Mouse (Mus musculus) brain, embryonic 14.5 days (tissue): ENCODE measurements at regions not wholly inside any gene's neighbourhood (a gene's known extent, or its start where the extent isn't known, plus 50 kb on each side); places are given as distances from the start of the nearest gene placed in this dataset.
A peak's percentile ranks its signal among the peaks of the same experiment; 100 is the strongest.

Experiments used
- DNase-seq: peaks from one replicate; pipeline ENCODE4 v3.0.0-alpha.2; 2011; ENCODE audit warnings: low read depth
- CTCF ChIP-seq: fragments of 200-500 bp; IDR thresholded peaks from 2 replicates; pipeline ENCODE4 v1.5.1; 2012; ENCODE audit warnings: inconsistent platforms, mild to moderate bottlenecking, moderate library complexity, borderline replicate concordance; ENCODE audit not compliant: insufficient read depth, insufficient read length; ENCODE audit errors: extremely low read depth
- POLR2A ChIP-seq: fragments of 200-500 bp; IDR thresholded peaks from 2 replicates; pipeline ENCODE4 v1.6.1; 2012; ENCODE audit warnings: mild to moderate bottlenecking, inconsistent platforms, borderline replicate concordance; ENCODE audit not compliant: poor library complexity, insufficient read depth, insufficient read length, severe bottlenecking; ENCODE audit errors: extremely low read depth

- TF ChIP-seq CTCF: no peak
- TF ChIP-seq POLR2A: no peak
- no peak for DNase-seq
Measured at GRCm38 (mm10) chr14:76775387-76775924, 218.8 kb upstream of the Serp2 start.

GRCm38 (mm10) chr14:76772781-76773438 is 216.2 kb upstream of the Serp2 start:
- no peak for TF ChIP-seq POLR2A
- TF ChIP-seq CTCF: peak; percentile 18; the same call in 1 of the 2 replicates
- peak; percentile 76 for DNase-seq

DNA sequence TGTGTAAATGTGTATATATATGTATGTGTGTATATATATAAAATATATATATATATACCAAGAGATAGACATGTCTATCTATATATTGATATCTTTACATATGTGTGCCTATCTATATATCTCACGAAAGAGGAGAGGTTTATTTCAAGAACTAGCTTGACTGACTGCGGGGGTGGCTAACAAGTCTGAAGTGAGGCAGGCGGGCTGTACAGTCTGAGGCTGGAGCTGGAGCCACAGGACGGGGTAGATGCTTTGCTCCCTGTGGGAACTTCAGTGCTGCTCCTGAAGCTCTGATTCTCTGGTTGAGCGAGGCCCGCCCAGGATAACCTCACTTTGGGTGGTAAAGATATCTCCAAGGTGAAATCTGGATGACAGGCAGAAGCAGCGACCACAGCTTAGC is 213.4 kb upstream of the Serp2 start:
- no peak for DNase-seq
- no peak for TF ChIP-seq CTCF

DNA sequence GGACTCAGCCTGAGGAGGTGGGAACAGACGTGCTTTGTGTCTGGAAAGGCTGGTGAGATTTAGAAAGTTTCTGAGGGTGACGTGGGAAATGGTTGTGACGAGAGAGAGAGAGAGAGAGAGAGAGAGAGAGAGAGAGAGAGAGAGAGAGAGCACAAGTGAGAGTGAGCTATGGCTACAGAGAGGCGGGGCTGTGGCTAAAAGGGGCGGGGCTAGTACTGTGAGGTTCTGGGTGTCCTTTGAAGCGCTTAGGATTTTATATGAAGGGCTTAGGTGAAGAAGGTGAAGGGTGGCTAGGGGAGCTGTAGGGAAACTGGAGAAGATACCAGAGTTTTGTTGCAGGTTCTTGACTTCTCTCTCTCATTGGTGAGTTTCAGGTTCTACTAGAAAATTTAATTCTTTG is 210.6 kb upstream of the Serp2 start:
- TF ChIP-seq POLR2A (no peak), CTCF (no peak)
- DNase-seq: no peak

- peak; percentile 73 for DNase-seq
- TF ChIP-seq POLR2A: no peak
- TF ChIP-seq CTCF: no peak
Measured at GRCm38 (mm10) chr14:76766186-76766713, 209.6 kb upstream of the Serp2 start.

DNA sequence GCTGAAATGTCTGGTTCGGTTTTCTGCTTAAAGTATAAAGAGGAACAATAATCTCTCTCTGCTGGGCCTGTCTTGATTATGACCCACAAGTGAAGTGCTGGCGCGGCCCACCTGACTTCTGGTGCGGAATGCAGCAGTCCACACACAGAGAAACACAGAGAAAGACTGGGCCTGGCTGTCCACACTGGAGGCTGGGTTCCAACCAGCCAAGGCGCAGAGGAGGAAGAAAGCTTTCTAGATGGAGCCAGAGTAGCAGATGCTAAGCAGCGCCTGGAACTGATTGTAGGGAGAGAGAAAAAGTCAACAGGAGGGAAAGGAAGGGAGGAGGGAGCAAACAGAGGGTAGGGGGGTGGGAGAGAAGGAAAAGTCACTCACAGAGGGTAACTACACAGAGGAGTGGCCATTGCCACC is 208.4 kb upstream of the Serp2 start:
- DNase-seq: peak; percentile 63
- TF ChIP-seq POLR2A: no peak
- TF ChIP-seq CTCF: no peak

DNA sequence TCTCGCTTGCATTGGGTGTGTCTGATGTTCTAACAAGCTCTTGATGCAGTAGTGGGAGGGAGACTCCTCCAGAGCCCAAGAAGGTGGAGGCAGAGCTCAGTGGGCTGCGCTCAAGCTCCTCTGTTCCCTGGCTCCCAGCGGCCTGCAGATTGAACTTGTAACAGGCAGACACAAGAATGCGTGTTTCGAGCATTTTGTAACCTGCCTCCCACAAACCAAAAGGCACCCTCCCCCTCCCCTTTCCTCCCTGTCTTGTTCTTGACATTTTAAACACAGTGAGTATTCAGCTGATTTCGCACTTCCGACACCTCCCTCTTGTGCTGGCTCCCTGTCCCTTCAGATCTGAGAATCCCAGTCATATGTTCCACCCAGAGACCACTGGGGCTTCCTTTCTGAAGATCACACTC is 207.7 kb upstream of the Serp2 start:
- no peak for TF ChIP-seq CTCF
- TF ChIP-seq POLR2A: no peak
- DNase-seq: peak; percentile 71

GRCm38 (mm10) chr14:76763539-76763938 is 206.8 kb upstream of the Serp2 start:
- DNase-seq: no peak
- no peak for TF ChIP-seq CTCF
- no peak for TF ChIP-seq POLR2A

- no peak for TF ChIP-seq POLR2A
- TF ChIP-seq CTCF: no peak
- DNase-seq: no peak
Measured at GRCm38 (mm10) chr14:76762777-76763176, 206.1 kb upstream of the Serp2 start.

GRCm38 (mm10) chr14:76761691-76762090 is 205.0 kb upstream of the Serp2 start:
- TF ChIP-seq POLR2A (no peak), CTCF (no peak)
- no peak for DNase-seq

DNA sequence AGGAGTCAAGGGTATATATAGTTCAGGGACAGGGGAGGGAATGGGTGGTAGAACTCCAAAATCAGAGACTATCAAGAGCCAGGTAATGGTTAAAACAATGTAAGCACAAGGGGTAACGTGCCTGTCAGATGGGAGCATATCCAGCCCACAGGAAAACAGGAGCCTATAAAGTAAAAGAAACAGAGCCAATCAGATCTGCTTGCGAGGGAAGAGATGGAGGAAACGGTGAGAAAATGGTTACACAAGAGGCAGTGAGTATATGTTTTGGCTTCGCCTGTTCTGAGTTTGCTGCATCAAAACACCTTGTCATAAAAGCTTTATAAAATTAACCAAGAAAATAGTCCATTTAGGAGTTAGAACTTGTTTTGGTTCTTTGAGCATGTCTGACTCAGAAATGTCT is 204.6 kb upstream of the Serp2 start:
- TF ChIP-seq POLR2A (no peak), CTCF (no peak)
- no peak for DNase-seq

DNA sequence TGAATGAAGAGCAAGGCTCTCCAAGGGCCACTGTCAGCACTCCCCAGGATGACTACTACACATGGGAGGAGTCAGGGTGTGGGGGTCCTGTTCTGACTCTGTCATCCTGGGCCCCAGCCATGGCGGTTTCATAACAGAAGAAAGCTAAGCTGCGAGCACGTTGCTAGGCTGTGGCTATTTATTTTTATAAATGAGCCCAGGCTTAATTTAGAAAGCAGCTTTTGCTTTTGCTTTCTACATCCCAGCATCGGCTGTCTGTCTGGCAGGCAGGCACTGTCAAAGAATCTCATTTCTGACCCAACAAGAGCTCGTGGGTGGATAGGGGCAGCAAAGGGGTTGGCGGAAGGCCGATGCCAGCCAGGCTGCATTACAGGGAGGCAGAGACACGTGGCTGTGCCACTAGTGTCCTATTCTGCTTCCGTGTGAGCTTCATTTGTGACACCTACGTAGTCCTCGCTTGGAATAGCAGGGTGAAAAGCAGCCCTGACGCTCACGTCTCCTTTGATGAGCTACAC is 203.9 kb upstream of the Serp2 start:
- no peak for DNase-seq
- no peak for TF ChIP-seq POLR2A
- no peak for TF ChIP-seq CTCF

DNA sequence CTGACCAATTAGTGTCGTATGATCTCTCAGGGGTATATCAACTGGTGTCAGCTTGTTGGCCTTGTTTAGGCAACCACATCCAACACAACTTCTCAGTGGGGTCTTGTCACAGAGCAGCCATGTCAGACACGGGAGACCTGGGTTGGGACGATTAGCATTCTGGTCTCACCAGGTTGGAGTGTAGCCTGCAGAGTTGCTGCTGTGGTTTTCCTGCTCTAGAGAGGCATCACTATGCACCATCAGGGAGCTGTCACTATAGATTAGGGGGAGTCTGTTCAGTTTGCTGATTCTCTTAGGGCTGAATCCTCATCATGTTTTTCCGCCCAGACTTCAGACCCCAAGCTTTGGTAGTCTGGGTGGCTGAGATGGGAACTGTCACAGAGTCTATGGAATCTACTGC is 202.7 kb upstream of the Serp2 start:
- no peak for DNase-seq
- TF ChIP-seq POLR2A (no peak), CTCF (no peak)

DNA sequence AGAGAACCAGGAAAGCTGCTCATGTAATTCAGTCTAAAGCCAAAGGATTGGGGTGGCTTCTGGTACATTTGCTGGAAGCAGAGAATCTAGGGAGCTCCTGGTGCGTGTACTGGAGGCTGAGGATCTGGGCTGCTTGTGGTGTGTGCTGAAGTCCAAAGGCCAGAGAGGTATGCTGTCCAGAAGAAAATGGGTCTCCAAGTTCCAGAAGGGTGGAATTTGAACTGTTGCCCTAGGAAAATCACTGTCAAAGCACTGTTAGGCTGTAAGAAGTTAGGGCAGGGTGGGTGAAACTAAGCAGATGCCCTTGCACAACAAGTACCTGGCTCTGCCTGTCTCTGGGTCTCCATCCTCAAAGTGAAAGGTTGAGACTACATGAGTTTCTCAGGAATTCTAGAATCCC is 201.9 kb upstream of the Serp2 start:
- TF ChIP-seq CTCF: no peak
- no peak for TF ChIP-seq POLR2A
- DNase-seq: no peak
